Mouse (Mus musculus) bone marrow, adult 2 months (tissue): ENCODE measurements around the gene Tmprss3.

Experiments used
- CTCF ChIP-seq: fragments of 200-500 bp; IDR thresholded peaks from 2 replicates; pipeline ENCODE4 v1.5.1; 2011; ENCODE audit warnings: low read length, control low read depth; ENCODE audit not compliant: control insufficient read depth, insufficient read depth
- POLR2A ChIP-seq: fragments of 200-500 bp; IDR thresholded peaks from 2 replicates; pipeline ENCODE4 v1.6.1; 2011; ENCODE audit warnings: low read depth, mild to moderate bottlenecking, control low read depth, low read length, borderline replicate concordance; ENCODE audit not compliant: control insufficient read depth

DNA sequence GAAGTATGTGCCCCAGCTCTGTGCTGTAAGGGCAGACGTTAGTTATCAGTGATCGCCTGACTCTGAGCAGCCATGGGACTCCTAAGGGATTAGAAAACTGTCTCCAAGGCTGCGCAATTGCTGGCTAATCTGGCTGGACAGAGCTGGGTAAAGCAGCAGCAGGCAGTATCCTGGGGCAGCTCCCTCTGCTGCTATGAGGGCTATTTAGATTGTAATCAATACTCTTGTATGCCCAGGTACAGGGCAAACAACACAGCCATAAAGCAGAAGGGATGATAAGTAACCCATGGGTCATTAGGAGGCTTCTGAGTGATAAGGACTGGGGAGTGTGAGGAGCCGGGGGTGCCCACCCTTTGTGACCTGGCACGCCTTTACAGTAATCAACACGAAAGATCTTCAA, 63.9 kb downstream of the Tmprss3 start:
- TF ChIP-seq CTCF = no peak
- no peak for TF ChIP-seq POLR2A
